Mouse (Mus musculus) cerebellum, adult 2 months (tissue): ENCODE data around the gene Dgkh.
"Not testable (repeated sequence)": the region's sequence is repeated elsewhere in the genome, so short reads cannot be mapped to it uniquely, and the experiment has no call there.

Experiments
- CTCF ChIP-seq: fragments of 200-500 bp; IDR thresholded peaks from 2 replicates; pipeline ENCODE4 v1.5.1; 2011; ENCODE audit warnings: low read depth, mild to moderate bottlenecking, control low read depth, low read length, moderate library complexity, borderline replicate concordance; ENCODE audit not compliant: insufficient read depth
- POLR2A ChIP-seq: fragments of 200-500 bp; IDR thresholded peaks from 2 replicates; pipeline ENCODE4 v1.6.1; 2011; ENCODE audit warnings: low read length, control low read depth, borderline replicate concordance; ENCODE audit not compliant: insufficient read depth

GRCm38 (mm10) chr14:78734203-78734602, 1.6 kb upstream of the Dgkh start:
- not testable (repeated sequence) for TF ChIP-seq CTCF, POLR2A
